Mouse (Mus musculus) kidney, adult 8-10 months (tissue): ENCODE results near the gene Otulinl.

Experiments
- DNase-seq, 2 experiments: peaks; one replicate each; pipeline ENCODE4 v3.0.0; 2022

Otulinl gene

GRCm38 (mm10) chr15:27678511-27678910, 2.9 kb downstream of the Otulinl start:
- DNase-seq, result no peak

GRCm38 (mm10) chr15:27677801-27678200, 3.6 kb downstream of the Otulinl start:
- no peak for DNase-seq

- no peak for DNase-seq
Observed at GRCm38 (mm10) chr15:27676211-27676610, 5.2 kb downstream of the Otulinl start.

GRCm38 (mm10) chr15:27675122-27675521, 6.3 kb downstream of the Otulinl start:
- no peak for DNase-seq

- no peak for DNase-seq
Observed at GRCm38 (mm10) chr15:27674041-27674440, 7.3 kb downstream of the Otulinl start.

GRCm38 (mm10) chr15:27673151-27673550, 8.2 kb downstream of the Otulinl start:
- no peak for DNase-seq

GRCm38 (mm10) chr15:27672259-27672658, 9.1 kb downstream of the Otulinl start:
- DNase-seq, result no peak

- no peak for DNase-seq
Observed at GRCm38 (mm10) chr15:27671612-27672245, 9.7 kb downstream of the Otulinl start.

- no peak for DNase-seq
Observed at GRCm38 (mm10) chr15:27670708-27671107, 10.7 kb downstream of the Otulinl start.

GRCm38 (mm10) chr15:27669931-27670411, 11.4 kb downstream of the Otulinl start:
- DNase-seq, result no peak

GRCm38 (mm10) chr15:27669276-27669675, 12.1 kb downstream of the Otulinl start:
- DNase-seq, result no peak

- DNase-seq, result no peak
Observed at GRCm38 (mm10) chr15:27668557-27668956, 12.8 kb downstream of the Otulinl start.

- DNase-seq, result no peak
Observed at GRCm38 (mm10) chr15:27668001-27668461, 13.3 kb downstream of the Otulinl start.

- DNase-seq, result no peak
Observed at GRCm38 (mm10) chr15:27666911-27667539, 14.4 kb downstream of the Otulinl start.

GRCm38 (mm10) chr15:27665392-27665911, 15.9 kb downstream of the Otulinl start:
- peak; percentile 20 to 27 for DNase-seq

GRCm38 (mm10) chr15:27664126-27664525, 17.3 kb downstream of the Otulinl start:
- DNase-seq, result no peak

- no peak for DNase-seq
Observed at GRCm38 (mm10) chr15:27662699-27663098, 18.7 kb downstream of the Otulinl start.

GRCm38 (mm10) chr15:27661696-27662095, 19.7 kb downstream of the Otulinl start:
- DNase-seq, result no peak

GRCm38 (mm10) chr15:27659592-27660244, 21.7 kb downstream of the Otulinl start:
- DNase-seq, result peak; percentile 62 to 88

GRCm38 (mm10) chr15:27659143-27659542, 22.2 kb downstream of the Otulinl start:
- DNase-seq, result no peak

GRCm38 (mm10) chr15:27658356-27658755, 23.0 kb downstream of the Otulinl start:
- DNase-seq, result no peak

GRCm38 (mm10) chr15:27657866-27658265, 23.5 kb downstream of the Otulinl start:
- DNase-seq, result no peak

GRCm38 (mm10) chr15:27656626-27657025, 24.8 kb downstream of the Otulinl start:
- DNase-seq, result no peak

- peak in 1 of 2 experiments; percentile 26 for DNase-seq
Observed at GRCm38 (mm10) chr15:27655015-27655414, 26.4 kb downstream of the Otulinl start.
